Mouse (Mus musculus) layer of hippocampus, postnatal 10 days (tissue): Measurements from ENCODE around the gene Gm10770. TPM values are rescaled to one million over a fixed set of nuclear protein-coding genes. Genes with fewer than 3 reads are reported as not detected.
"Not testable (repeated sequence)": the region's sequence is repeated elsewhere in the genome, so short reads cannot be mapped to it uniquely, and the experiment has no call there.

Experiments
- DNase-seq, 2 experiments: peaks; one replicate each; pipeline ENCODE4 v3.0.0; 2021; ENCODE audit warnings: low spot score in 2 of 2
- long read RNA-seq: library from polyadenylated mRNA; stranded (forward); transcript quantifications from one replicate; pipeline ENCODE4 v2.0.0, GENCODE M21; 2023
- total RNA-seq, 2 experiments: library from RNA; stranded (reverse); gene quantifications; 2 replicates each; pipeline ENCODE4 v1.2.3; 2021

Gm10770 gene
- total RNA-seq: not detected
- long read RNA-seq: 0 reads

DNA sequence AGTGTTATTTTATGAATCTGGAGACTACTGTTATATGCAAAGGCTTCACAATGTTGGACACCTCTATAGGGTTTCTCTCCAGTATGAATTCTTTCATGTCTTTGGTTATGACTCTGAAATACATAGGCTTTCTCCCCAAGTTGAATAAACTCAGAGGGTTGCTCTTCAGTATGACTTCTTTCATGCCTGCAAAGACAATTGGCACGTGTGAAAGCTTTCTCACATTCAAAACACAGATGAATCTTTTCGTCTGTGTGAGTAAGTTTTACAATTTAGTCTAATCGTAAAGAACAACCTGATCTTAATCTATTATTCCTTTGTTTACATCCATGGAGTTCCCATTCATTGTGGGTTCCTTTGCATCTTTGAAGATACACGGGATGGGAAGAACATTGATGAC, at the start of gene Gm10770:
TSS of gene Gm10770 (minus strand) at position 101 of the 400 bp plus-strand sequence.
- not testable (repeated sequence) for DNase-seq

DNA sequence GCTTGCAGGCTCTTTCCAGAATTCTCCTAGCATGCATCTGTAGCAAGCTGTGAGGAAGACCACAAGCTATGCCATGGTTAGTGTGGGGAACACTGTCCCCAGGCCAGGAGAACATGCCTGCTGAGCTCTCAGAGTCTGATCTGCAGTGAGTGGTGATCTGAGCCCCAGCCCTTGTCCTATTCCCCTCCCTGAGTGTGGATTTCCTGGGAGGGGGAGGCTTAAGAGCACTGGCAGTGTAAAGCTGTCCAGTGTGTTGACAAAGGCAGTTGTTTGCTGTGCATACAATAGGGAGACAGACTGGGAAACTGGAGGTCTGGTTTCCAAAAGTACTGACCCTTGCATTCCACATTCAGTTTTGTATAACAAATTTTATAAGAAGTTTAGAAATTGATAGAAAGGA, 43.8 kb upstream of the Gm10770 start:
- DNase-seq: not testable (repeated sequence)

DNA sequence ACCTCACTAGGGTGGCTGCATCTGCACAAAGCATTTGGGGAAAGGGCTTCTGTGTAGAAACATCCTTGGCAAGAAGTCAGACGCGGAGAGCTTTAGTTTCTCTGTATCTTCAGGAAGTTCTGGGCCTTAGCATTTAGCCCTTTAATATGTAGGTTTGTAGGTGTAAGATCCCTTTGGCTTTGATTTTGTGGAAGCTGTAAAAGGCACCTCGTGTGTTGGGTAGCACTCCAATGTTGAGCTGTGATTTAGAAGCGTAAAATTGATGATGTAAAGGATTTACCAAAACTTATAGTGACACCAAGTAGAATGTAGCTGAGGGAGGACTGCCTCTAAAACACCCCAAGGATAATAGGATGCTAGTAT, 38.9 kb upstream of the Gm10770 start:
- not testable (repeated sequence) for DNase-seq

DNA sequence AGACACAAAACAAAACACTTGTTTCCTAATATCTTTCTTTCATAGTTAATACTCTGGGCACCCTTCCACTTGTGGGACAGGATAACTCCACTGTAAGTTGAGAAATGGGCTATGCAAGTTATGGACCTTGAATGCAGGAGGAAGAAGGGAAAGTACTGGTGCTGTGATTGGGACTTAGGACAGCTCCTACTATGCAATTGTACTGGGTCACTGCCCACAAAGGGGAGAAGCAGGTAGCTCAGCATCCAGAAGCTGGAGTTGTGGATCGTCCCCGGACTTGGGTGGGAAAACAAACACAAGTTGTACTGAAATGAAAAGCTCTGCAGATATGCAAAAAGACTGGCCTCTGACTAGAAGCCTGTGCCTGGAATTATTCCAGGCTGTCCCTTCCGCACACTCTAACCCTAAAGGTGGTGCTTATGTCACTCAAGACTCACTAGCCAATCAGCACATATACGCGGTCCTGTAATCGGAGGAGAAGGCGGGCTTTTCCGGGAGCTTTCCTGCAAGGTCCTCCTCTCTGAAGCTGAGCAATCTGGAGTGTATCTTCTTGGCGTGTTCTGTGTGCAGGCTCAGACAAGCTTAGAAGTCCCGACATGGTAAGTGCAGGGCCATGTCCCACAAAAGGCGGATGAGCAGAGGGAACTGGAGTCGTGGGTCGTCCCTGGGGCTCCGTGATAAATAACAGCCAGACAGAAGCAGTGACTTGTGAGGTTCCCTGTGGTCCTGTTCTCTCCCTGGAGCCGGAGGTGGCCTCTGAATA, 38.3 kb upstream of the Gm10770 start, which contains the start of gene Zfp937:
TSS of gene Zfp937 (plus strand) at position 474 of the 763 bp plus-strand sequence.
- peak; percentile 58 to 75 for DNase-seq

DNA sequence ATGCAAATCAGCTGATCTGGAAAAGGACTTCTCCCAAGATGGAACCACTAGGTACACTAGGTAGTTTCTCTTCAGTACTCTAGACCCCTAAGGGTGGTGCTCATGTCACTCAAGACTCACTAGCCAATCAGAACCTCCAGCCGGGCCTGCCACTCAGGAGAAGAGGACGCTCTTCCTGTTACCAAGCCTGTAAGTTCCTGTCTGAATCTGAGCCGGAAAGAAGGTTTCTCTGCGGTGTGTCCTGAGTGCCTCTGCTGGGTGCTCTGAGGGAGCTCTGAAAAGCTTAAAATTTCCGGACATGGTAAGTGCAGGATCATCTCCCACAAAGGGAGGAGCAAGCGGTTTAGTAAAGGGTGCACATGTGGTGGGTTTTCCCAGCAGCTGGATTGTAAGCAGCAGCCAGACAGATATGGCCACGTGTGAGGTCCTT, 2.1 kb upstream of the Gm10770 start, which contains the start of gene Gm14139:
TSS of gene Gm14139 (plus strand) at position 186 of the 430 bp plus-strand sequence.
- DNase-seq: not testable (repeated sequence)

DNA sequence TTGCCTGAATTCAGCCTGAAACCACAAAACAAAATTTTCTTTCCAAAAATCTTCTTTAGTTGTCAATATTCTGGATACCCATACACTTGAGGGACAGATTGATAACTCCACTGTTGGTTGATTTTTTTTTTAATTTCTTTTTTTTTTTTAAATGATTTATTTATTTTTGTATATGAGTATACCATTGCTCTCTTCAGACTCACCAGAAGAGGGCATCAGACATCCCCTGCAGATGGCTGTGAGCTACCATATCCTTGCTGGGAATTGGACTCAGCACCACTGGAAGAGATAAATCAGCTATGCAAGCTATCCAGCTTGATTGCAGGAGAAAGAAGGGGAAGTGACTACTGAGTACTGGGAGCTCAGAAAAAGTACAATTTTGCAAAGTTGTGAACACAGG, 1.6 kb upstream of the Gm10770 start:
- DNase-seq: not testable (repeated sequence)

DNA sequence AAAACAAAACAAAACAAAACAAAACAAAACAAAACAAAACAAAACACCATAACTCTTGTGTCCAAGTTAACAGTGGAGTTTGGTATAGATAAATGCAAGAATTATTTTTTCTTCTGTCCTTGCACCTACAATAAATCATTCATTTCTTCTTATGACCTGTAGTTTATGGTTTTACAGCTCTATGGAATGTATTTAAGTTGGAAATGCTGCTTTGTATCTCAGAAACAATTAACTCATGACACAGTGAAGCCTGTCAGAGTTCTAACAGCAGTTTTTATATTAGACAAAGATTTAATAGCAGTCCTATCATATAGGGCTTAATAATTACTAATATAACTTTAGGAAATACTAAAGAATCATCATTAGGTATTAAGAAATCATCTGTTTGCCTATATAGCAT, 5.6 kb downstream of the Gm10770 start:
- DNase-seq: no peak

DNA sequence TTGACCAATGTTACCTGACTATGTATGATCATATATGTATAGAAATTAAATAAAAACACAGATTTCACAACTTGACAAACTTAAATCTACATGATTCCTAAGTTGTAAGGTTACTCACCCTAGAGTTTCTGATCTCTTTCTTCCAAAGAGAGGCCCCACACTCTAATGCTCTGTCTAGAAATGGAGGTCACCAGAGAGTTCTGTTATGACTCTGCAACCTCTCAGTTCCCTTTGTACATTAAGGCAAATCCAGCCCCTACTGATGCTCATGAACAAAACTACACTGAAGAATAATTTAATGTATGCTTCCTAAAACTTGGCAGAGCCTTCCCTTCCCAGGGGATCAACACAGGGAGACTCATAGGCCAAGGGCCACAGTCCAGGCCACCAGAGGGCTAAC, 12.8 kb downstream of the Gm10770 start:
- DNase-seq: no peak

DNA sequence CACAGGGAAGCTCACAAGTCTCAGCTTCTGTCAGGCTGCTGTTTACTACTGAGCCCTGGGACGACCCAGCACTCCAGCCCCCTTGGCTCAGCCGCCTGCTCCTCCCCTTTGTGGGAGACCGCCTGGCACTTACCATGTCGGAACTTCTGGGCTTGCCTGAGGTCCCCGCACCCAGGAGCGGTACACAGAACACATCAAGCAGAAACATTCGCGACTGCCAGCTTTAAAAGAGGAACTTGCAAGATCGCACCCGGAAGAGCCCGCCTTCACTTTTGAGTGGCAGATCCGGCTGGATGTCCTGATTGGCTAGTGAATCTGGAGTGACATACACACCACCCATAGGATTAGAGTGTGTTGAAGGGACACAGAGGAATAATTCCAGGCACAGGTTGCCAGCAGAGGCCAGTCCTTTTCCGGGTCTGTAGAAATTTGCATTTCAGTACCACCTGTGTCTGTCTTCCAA, 43.0 kb downstream of the Gm10770 start, which contains the start of gene Zfp120:
TSS of gene Zfp120 (minus strand) at position 274 of the 463 bp plus-strand sequence.
- peak; percentile 77 to 84 for DNase-seq

DNA sequence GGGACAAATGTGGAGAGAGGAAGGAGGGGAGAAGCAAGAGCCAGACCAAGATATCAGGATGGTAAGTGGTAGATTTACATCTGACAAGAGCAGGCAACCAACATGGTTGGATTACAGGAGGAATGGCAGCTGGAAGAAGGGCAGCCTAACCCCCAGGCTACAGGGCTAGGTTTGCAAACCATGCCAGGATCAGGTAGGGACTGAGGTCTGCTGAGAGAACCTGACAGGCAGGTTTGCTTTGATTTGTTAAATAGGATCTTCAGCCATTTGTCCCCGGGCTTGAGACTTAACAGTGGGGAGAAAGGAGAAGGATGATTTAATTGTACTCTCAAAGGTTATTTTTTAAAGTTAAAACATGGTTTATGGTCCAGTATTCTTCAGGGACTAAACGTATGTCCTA, 46.7 kb downstream of the Gm10770 start:
- no peak for DNase-seq

DNA sequence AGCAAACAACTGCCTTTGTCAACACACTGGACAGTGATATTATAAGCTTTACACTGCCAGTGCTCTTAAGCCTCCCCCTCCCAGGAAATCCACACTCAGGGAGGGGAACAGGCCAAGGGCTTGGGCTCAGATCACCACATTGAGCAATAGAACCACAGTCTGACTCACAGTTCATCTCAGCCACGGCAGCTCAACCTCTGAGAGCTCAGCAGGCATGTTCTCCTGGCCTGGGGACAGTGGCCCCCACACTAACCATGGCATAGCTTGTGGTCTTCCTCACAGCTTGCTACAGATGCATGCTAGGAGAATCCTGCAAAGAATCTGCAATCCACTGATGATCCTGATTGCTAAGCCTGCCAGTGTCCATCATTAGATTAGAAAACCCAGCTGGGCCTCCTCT, 47.5 kb downstream of the Gm10770 start:
- DNase-seq: not testable (repeated sequence)

Other genes starting within 250 kb of the Gm10770 start
- 10 to 100 TPM; 10.5 TPM for gene Zfp120, start 43.0 kb downstream of the Gm10770 start, total RNA-seq
- gene Gm14139, start 2.1 kb upstream of the Gm10770 start, total RNA-seq: not detected
- 10 to 100 TPM; 10.1 to 10.3 TPM for gene Zfp937, start 38.4 kb upstream of the Gm10770 start, total RNA-seq
- 1 to 10 TPM; 7.6 TPM for gene Gm21994, start 75.9 kb upstream of the Gm10770 start, total RNA-seq
- gene Gm14124, start 77.8 kb upstream of the Gm10770 start, total RNA-seq: under 1 TPM; 0.16 to 0.29 TPM
- 1 to 10 TPM in 1 of 2 experiments, not detected in 1; 2.5 TPM for gene Gm10130, start 144.0 kb upstream of the Gm10770 start, total RNA-seq
- 10 to 100 TPM; 10.7 to 12.3 TPM for gene 3300002I08Rik, start 183.1 kb upstream of the Gm10770 start, total RNA-seq